Comparison of ENCODE assay signal across 16 mouse cellular contexts in the genomic region with DNA sequence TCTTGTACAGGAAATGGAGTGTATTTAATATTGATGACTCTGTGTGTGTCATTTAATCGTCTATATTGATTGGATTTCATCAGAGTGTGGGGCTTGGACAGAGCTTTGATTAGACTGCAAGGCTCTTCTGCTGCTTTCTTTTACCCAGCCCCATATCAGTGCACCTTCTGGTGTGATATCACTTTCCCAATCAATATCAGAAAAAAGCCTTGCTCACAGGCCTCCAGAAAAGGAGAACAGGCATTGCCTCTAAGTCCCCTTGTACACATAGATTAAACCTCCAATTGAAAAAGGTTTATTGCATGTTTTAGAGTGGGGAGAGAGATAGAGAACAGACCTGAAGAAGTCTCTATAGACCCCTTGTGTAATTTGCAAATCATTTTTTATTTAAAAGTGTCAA.
"Had no signal": no experiment of that assay in that cellular context is flagged by ENCODE, and none has a peak within 500 bp of the region (broad histone marks: within the 10 kb centered on the region; RNA-seq: fewer than 3 reads in every experiment).

No protein-coding gene starts in this region.

- H3K4me3 ChIP-seq: neural tube, embryonic 12.5 days; neural tube, embryonic 13.5 days; neural tube, embryonic 15.5 days; stomach, embryonic 15.5 days had no signal

- H3K9me3 ChIP-seq: neural tube, embryonic 12.5 days; neural tube, embryonic 13.5 days; neural tube, embryonic 15.5 days; stomach, embryonic 15.5 days had no signal

- H3K9ac ChIP-seq: neural tube, embryonic 12.5 days; neural tube, embryonic 13.5 days; neural tube, embryonic 15.5 days; stomach, embryonic 15.5 days had no signal

- DNase-seq: right cerebral cortex, adult 18-20 months; right cerebral cortex, postnatal 14 days; right cerebral cortex, postnatal 25 days; right cerebral cortex, postnatal 4 days; spleen, adult 18-20 months; thymus, adult 18-20 months; thymus, adult 2 months; thymus, postnatal 14 days; thymus, postnatal 25 days; thymus, postnatal 36 days; thymus, postnatal 4 days had no signal

- H3K4me1 ChIP-seq: neural tube, embryonic 12.5 days; neural tube, embryonic 13.5 days; neural tube, embryonic 15.5 days; stomach, embryonic 15.5 days had no signal

- H3K4me2 ChIP-seq: neural tube, embryonic 12.5 days; neural tube, embryonic 13.5 days; neural tube, embryonic 15.5 days; stomach, embryonic 15.5 days had no signal

- H3K27me3 ChIP-seq: neural tube, embryonic 12.5 days; neural tube, embryonic 13.5 days; neural tube, embryonic 15.5 days; stomach, embryonic 15.5 days had no signal

- H3K36me3 ChIP-seq: neural tube, embryonic 12.5 days; neural tube, embryonic 13.5 days; neural tube, embryonic 15.5 days; stomach, embryonic 15.5 days had no signal

- H3K27ac ChIP-seq: neural tube, embryonic 12.5 days; neural tube, embryonic 13.5 days; neural tube, embryonic 15.5 days; stomach, embryonic 15.5 days; stomach, postnatal 0 days had no signal
